Mouse (Mus musculus) lung, postnatal 10 days (tissue): ENCODE data around the gene Ahdc1.

ENCODE experiments used
- DNase-seq: peaks from one replicate; pipeline ENCODE4 v3.0.0; 2021

Ahdc1 gene

GRCm38 (mm10) chr4:133056069-133056890, 45.2 kb downstream of the Ahdc1 start:
- peak; percentile 90 for DNase-seq

DNA sequence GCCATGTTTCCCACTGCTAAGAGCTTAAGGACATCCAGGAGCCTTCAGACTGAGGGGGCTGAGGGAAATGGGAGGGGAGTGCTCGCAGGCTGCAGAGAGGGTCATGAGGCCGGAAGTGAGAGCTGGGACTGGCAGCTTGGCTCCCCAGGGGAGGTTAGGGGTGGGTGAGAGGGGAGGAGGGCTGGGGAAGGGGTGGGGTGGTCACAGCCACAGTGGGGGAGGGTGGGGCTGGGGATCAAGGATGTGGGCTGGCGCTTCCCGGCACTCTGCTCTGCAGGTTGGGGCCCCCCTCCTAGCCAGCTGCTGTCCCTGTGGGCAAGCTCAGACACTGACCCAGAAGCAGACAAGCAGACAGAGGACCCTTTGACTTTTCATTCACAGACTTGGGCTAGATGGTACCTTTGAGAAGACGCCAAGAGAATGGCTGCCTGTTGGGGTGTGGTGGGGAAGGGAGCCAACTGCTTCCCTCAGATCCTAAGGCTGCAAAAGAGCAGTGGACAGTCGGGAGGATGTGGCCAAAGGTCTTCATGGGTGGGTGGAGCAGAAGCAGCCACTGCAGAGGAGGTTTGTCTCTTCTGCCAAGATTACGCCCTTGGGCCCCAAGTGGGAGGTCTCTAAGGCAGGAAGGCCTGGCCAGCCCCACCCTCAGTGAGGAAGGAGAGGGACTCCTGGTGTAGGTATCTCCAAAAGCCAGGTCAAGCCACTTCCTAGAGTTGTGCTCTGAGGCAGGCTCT, 46.5 kb downstream of the Ahdc1 start:
- peak; percentile 86 for DNase-seq

DNA sequence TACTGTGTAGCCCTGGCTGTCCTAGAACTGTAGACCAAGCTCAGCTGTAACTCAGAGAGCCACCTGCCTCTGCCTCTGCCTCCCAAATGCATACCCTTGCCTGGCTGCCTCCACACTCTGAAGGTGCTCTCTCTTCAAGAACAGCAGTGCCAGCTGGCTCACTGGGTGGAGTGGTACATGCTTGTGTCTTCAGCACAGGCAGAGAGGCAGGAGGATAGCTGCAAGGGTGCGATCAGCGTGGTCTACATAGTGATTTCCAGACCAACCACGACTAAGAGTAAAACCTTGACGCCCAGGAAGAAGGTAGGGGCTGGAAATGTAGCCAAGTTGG, 47.0 kb downstream of the Ahdc1 start:
- no peak for DNase-seq

DNA sequence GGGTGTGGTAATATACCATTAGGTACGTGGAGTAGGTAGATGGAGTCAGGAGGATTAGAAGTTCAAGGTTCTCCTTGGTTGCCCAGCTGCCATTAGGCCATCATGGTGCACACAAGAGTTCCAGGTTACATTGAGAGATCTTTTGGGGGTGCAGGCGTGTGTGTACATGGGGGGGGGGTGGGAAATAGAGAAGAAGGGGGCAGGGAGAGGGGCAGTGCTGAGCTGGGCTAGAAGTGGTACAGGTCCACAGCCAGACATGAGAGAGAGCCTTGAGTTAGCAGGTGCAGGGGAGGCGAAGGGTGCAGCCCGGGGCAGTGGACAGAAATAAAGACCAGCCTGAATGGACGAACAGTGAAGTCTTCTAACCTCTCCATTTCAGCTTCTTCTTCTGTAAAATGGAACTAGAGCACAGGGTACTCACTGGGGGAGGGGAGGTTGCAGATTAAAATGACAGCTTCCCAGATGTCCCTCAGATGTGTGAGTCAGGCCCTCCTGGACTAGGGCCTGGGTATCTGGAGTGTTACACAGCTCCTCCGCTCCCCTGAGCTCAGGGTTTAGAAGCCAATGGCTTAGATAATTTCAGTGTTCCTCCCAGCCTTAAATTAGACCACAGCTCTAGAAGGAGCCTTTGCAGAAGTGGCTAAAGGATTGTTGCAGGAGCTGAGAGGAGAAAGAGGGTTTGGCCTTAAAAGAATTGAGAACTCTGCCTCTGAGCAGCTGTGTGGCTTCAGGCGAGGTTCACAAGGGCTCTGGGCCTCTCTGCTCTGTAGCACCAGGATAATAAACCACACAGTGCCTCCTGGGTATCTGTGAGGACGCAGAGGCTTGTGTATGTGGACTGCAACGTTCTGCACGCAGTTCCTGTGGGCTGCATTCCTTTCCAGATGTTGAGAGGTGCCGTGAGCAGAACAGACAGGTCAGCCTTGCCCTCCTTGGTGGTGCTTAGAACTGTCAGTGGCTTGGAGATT, 47.7 kb downstream of the Ahdc1 start:
- no peak for DNase-seq

- DNase-seq: no peak
Measured at GRCm38 (mm10) chr4:133060702-133061101, 49.6 kb downstream of the Ahdc1 start.

GRCm38 (mm10) chr4:133061798-133062197, 50.7 kb downstream of the Ahdc1 start:
- no peak for DNase-seq

GRCm38 (mm10) chr4:133062286-133062685, 51.2 kb downstream of the Ahdc1 start:
- DNase-seq: no peak

DNA sequence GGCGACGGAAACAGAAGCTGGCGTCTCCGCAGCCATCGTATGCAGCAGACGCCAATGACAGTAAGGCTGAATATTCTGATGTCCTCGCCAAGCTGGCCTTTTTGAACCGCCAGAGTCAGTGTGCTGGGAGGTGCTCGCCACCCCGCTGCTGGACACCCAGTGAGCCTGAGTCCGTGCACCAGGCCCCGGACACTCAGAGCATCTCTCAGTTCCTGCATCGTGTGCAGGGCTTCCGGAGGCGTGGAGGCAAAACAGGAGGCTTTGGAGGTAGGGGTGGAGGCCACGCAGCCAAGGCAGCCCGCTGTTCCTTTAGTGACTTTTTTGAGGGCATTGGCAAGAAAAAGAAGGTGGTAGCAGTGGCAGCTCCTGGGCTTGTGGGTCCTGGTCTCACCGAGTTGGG, 52.1 kb downstream of the Ahdc1 start:
- DNase-seq: no peak

- no peak for DNase-seq
Measured at GRCm38 (mm10) chr4:133063799-133064198, 52.7 kb downstream of the Ahdc1 start.

- no peak for DNase-seq
Measured at GRCm38 (mm10) chr4:133064791-133065190, 53.7 kb downstream of the Ahdc1 start.

DNA sequence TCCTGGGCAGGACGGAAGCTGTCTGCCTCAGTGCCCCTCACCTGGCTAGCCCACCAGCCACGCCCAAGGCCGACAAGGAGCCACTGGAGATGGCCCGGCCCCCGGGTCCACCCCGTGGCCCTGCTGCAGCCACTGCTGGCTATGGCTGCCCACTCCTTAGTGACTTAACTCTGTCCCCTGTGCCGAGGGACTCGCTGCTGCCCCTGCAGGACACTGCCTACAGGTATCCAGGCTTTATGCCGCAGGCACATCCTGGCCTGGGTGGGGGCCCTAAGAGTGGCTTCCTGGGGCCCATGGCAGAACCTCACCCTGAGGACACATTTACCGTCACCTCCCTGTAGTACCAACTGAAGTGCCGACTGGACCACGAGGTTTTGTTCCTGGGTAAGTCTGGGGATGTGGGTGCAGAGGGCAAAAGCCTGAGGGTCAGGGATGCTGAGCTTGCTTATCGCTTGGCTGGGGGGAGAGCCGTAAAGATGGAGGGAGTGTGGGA, 54.9 kb downstream of the Ahdc1 start:
- DNase-seq: no peak

- peak; percentile 66 for DNase-seq
Measured at GRCm38 (mm10) chr4:133068400-133069138, 57.5 kb downstream of the Ahdc1 start.

GRCm38 (mm10) chr4:133070388-133070787, 59.3 kb downstream of the Ahdc1 start:
- DNase-seq: no peak

DNA sequence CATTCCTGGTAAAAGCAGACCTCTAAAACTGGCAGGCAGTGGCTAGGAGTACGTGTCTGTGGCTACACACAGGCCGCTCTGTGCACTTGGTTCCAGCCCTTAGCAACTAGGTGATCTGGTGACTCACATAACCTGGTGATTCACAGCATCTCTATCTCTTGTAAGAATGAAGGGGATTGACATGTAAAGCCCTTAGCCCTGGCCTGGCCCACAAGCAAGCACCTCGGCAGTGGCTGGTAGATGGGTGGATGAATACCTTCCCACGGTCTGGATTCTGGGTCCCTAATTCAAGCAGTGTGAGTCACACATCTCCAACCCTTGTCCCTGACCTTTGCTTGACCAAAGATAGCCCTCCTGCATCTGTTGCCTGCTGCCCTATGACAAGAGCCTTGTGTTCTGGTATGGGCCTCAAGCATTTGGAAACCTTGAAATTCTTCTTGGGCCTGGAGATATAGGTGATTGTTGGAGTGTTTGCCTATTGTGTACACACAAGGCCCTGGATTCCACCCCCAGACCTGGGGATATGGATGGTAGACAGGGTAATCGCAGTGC, 59.8 kb downstream of the Ahdc1 start:
- DNase-seq: no peak

DNA sequence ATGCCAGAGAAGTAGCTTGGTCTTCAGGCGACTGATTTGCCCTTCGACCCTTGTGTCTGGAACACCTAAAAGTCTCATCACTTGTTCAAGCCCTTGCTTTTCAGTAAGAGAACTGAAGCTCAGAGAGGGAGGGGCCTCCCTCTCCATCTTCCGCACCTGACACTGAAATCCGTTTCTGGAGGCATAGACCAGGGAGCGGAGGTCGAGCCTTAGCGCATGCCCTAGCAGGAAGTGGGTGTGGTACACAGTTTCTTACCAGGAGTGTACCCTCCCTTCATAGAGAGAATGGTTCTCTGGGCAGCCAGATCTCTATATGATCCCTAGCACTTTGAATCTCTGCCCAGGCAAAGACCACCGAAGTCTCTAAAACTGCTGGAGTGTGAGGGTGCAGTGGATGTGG, 62.1 kb downstream of the Ahdc1 start:
- DNase-seq: no peak

GRCm38 (mm10) chr4:133074070-133074819, 63.2 kb downstream of the Ahdc1 start:
- DNase-seq: peak; percentile 55

- no peak for DNase-seq
Measured at GRCm38 (mm10) chr4:133074894-133075572, 64.0 kb downstream of the Ahdc1 start.

DNA sequence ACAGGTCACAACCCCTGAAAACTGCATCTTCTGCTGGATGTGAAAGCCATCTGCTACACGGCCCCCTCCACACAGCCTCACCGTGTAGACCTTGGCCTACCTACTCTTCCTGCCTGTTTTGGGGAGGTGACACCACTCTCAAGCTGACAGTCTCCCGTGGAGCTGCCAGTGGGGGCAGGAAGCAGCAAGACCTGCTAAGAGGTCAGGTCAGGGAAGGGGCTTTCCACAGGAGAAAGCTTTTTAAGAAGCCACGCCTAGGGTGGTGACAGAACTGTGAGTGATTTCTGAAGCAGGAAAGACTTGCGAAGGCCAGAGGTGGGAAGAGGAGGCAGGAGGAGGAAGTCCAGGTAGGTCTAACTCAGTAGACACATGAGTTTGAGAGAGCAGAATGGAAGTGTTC, 67.9 kb downstream of the Ahdc1 start:
- DNase-seq: no peak

DNA sequence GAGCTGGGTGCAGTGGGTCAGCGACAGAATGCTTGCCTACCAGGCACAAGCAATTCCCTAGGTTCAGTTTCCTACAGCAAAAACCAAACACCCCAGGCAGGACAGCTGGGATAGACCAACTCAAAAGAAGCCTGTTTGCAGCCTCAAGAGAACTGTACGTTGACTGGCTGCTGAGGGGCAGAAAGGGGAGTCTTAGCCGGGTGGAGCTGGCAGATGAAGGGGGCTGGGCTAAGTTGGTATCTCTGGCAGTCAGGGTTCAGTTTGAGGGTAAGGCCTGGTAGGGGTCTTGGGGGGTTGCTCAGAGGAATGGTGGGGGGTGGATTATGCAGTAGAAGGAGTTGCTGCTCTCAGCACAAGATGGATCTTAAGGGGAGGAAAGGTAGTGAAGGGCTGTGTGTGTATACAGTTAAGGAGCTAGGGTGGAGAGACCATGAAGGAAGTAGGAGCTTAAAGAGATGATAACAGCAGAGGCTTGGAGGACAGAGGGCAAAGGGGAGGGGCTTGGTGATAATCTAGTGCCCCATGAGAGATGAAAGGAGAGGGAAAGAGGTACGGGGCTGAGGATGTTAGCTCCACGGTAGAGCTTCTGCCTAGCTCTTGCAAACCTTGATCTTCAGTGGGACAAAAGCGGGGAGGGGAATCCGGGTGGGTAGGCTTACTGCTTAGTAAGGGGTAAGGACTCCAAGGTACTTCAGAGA, 68.5 kb downstream of the Ahdc1 start:
- DNase-seq: no peak

- no peak for DNase-seq
Measured at GRCm38 (mm10) chr4:133080862-133081261, 69.8 kb downstream of the Ahdc1 start.
